Mouse (Mus musculus) lung, postnatal 0 days (tissue): ENCODE results near the gene Tab2.

Source experiments
- CTCF ChIP-seq: IDR thresholded peaks from 2 replicates; pipeline ENCODE4 v1.5.1; 2016; ENCODE audit warnings: antibody characterized with exemption, mild to moderate bottlenecking
- EP300 ChIP-seq: IDR thresholded peaks from 2 replicates; pipeline ENCODE4 v1.6.1; 2016; ENCODE audit warnings: antibody characterized with exemption, mild to moderate bottlenecking, control low read depth

- TF ChIP-seq EP300, result no peak
- no peak for TF ChIP-seq CTCF
These were observed 20.4 kb upstream of the Tab2 start for GRCm38 (mm10) chr10:7976462-7976861.
